Mouse (Mus musculus) erythroblast, embryonic 14.5 days (primary cell): Measurements from ENCODE around the gene Scrn1.

Experiments used
- GATA1 ChIP-seq: IDR thresholded peaks from 2 replicates; pipeline ENCODE4 v1.6.1; 2012; ENCODE audit warnings: low read length, inconsistent platforms, mixed read lengths
- TAL1 ChIP-seq: IDR thresholded peaks from 3 replicates; pipeline ENCODE4 v1.6.1; 2012; ENCODE audit warnings: low read length, inconsistent platforms, mixed read lengths

DNA sequence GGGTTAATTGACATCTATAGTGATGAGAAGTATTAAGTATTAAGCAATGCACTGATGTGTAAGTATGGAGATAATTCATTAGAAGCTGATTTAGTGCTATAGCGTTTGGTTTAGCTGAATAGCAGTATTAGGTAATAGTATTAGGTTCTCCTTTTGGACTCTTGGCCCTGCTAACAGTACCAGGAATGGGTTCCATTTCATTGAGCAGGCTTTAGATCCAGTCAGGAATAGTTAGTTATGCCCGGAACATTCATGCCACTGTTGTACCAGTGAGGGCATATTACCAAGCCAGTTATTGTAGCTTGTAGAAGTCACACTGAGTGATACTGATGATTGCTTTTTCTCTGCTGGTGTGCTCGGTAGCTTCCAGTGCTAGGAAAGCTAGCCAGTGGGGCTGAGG lies 31.4 kb upstream of the Scrn1 start:
- TF ChIP-seq GATA1: no peak
- TF ChIP-seq TAL1: no peak
